Mouse (Mus musculus) heart, embryonic 14.5 days (tissue): ENCODE data around the gene Tnip1. TPM values are rescaled to one million over a fixed set of nuclear protein-coding genes. Genes with fewer than 3 reads are reported as not detected.
A peak's percentile ranks its signal among the peaks of the same experiment; 100 is the strongest.

Experiments
- ATAC-seq: fragments of 200-750 bp; cut with Nextera tagmentation; 2 replicates; pipeline ENCODE4 v1.8.0; 2017; ENCODE audit warnings: low read depth, moderate TSS enrichment; ENCODE audit not compliant: insufficient number of reproducible peaks, insufficient read depth, low FRiP score
- H3K27ac ChIP-seq, 2 experiments: fragments of 200-500 bp in 1 of 2; fragments of 300-500 bp in 1 of 2; sonication (generic) in 1 of 2; replicated peaks in 1 of 2; 2 replicates each; pipeline ENCODE4 v1.5.1; 2012 to 2014; ENCODE audit warnings: low read depth in 2 of 2, low read length in 2 of 2, control low read depth in 1 of 2, mild to moderate bottlenecking in 1 of 2, mixed read lengths in 1 of 2; ENCODE audit not compliant: control insufficient read depth in 1 of 2, insufficient read depth in 1 of 2
- H3K27me3 ChIP-seq: fragments of 300-500 bp; sonication (generic); 2 replicates; pipeline ENCODE4 v1.6.1; 2014; ENCODE audit warnings: mild to moderate bottlenecking, low read length, control low read depth; ENCODE audit not compliant: control insufficient read depth, insufficient read depth
- H3K36me3 ChIP-seq: fragments of 300-500 bp; sonication (generic); 2 replicates; pipeline ENCODE4 v1.6.1; 2014; ENCODE audit warnings: mild to moderate bottlenecking, control low read depth, low read length, mixed read lengths; ENCODE audit not compliant: control insufficient read depth, insufficient read depth
- H3K4me1 ChIP-seq, 2 experiments: fragments of 200-500 bp in 1 of 2; fragments of 300-500 bp in 1 of 2; sonication (generic) in 1 of 2; 2 replicates each; pipeline ENCODE4 v1.6.1; 2012 to 2014; ENCODE audit warnings: low read length in 2 of 2, control low read depth in 1 of 2, mixed read lengths in 1 of 2; ENCODE audit not compliant: control insufficient read depth in 2 of 2, insufficient read depth in 2 of 2
- H3K4me2 ChIP-seq: fragments of 300-500 bp; sonication (generic); 2 replicates; pipeline ENCODE4 v1.6.1; 2014; ENCODE audit warnings: mild to moderate bottlenecking, low read length
- H3K4me3 ChIP-seq, 2 experiments: fragments of 200-500 bp in 1 of 2; fragments of 300-500 bp in 1 of 2; sonication (generic) in 1 of 2; 2 replicates each; pipeline ENCODE4 v1.5.1; 2012 to 2014; ENCODE audit warnings: low read length in 2 of 2, mild to moderate bottlenecking in 2 of 2, control low read depth in 1 of 2, low read depth in 1 of 2, moderate library complexity in 1 of 2; ENCODE audit not compliant: control insufficient read depth in 1 of 2, insufficient read depth in 1 of 2
- H3K9ac ChIP-seq: fragments of 300-500 bp; sonication (generic); 2 replicates; pipeline ENCODE4 v1.6.1; 2014; ENCODE audit warnings: mild to moderate bottlenecking, low read length
- H3K9me3 ChIP-seq: fragments of 300-500 bp; sonication (generic); 2 replicates; pipeline ENCODE4 v1.6.1; 2016; ENCODE audit warnings: low read length, control low read depth; ENCODE audit not compliant: control insufficient read depth
- WGBS: fragments of 180-500 bp; shearing (Covaris S2); extraction: QIAGEN DNeasy Blood & Tissue Kit; methylation state at CpG from one replicate; pipeline ENCODE4 v1.1.7; 2014; 5-methylcytosine and 5-hydroxymethylcytosine counted together
- polyA plus RNA-seq: library from polyadenylated mRNA; unstranded; fragments of >200 nt; fragmentation: Nextera tagmentation; extraction: Ambion mirVana; gene quantifications from 2 replicates; pipeline ENCODE4 v1.2.1, GENCODE M21; 2014

The Tnip1 gene
- polyA plus RNA-seq, 1 experiment from 2014 or later = 19.3 TPM

DNA sequence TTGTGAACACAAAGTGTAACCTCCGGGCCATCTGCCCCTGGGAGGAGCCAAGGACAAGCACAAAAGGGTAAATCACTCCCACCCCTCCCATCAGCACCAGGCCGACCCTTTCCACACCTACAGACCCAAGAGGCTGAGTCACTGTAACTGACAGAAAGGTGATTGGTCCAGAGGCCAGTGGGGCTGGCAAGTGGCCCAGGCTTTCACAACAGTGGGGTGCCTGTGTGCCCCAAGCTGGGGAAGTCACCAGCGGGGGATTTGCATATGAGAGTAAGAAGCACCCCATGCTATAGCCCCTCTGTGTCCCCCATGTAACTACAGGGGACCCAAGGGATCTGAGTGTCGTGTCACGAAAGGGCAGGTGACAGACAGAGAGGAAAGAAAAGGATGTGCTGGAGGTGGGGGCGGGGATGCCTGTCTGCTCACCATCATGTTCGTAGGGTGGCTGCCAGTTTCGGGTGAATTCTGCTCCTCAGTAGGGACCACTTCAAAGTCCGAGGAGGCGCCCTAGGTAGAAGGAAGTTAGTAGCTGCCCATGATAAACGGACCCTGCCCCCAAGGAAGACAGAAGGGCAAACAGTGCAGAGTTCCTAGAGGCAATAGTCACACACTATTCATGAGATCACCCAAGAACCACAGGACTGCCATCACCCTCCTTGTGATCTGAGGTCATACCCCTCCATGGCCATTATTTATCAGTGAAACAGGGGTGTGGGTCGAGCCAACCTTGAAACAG is 26.5 kb downstream of the Tnip1 start:
- H3K4me2 ChIP-seq = 0 out of 2 replicates have a peak overlapping the region, but pooled peaks have one; percentile 18
- ATAC-seq = peak; percentile 34; the same call in 1 of the 2 replicates
- H3K36me3 ChIP-seq = peaks cover 59% of the 10 kb centered on the region
- H3K27ac ChIP-seq = no peak overlapping the region
- WGBS = 24% methylated on average over 12 of the region's 12 CpGs
- H3K4me3 ChIP-seq = no peak overlapping the region
- no peaks in the 10 kb centered on the region for H3K27me3 ChIP-seq
- no peaks in the 10 kb centered on the region for H3K9me3 ChIP-seq
- peaks cover 18 to 27% of the 10 kb centered on the region in 2 experiments for H3K4me1 ChIP-seq
- no peak overlapping the region; the same call in 1 of the 2 replicates for H3K9ac ChIP-seq

DNA sequence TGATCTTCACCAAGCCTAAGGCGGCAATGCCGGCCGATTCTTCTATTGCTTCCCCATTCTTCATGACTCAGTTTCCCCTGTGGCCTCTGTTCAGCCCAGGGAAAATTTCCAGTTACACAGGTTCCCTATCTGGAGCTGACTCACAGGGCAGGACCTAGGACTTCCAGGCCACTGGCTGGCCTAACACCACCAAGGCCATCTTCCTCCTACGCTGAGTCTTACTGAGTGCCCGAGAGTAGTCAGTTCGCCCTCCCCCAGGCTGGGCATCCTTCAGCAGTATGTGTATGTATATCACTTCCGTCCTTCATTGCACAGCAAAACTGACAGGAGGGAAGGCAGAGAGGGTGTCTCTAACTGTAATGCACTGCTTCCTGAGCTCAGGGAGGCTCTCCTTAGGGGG is 28.5 kb downstream of the Tnip1 start:
- H3K27ac ChIP-seq = no peak overlapping the region
- WGBS = 92% methylated on average over 7 of the region's 7 CpGs
- H3K9ac ChIP-seq = no peak overlapping the region
- no peak overlapping the region for H3K4me3 ChIP-seq
- no peaks in the 10 kb centered on the region for H3K9me3 ChIP-seq
- H3K4me1 ChIP-seq = peaks cover 18% of the 10 kb centered on the region in 2 experiments
- H3K4me2 ChIP-seq = no peak overlapping the region
- no peak for ATAC-seq
- no peaks in the 10 kb centered on the region for H3K27me3 ChIP-seq
- peaks cover 74% of the 10 kb centered on the region for H3K36me3 ChIP-seq

DNA sequence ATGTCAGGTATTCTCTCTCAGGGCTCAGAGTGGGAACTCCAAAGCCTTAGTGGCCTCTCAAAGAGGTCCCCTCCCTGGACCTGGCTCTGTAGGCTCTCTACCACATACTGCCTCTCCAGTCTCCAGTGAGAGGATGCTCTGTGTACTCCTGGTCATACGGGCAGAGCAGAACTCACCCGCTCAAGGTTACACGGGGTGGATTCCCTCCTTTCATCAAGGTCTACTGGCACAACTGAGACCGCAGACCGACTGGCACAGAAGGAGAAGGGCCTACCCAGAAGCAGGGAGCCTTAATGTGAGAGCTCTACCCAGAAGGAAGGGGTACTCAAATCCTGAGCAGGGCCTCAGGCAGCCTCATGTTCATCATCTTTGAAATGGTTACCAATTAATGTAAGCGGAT is 30.2 kb downstream of the Tnip1 start:
- 89% methylated on average over 6 of the region's 6 CpGs for WGBS
- no peak for ATAC-seq
- peaks cover 18 to 20% of the 10 kb centered on the region in 2 experiments for H3K4me1 ChIP-seq
- no peaks in the 10 kb centered on the region for H3K9me3 ChIP-seq
- H3K4me3 ChIP-seq = no peak overlapping the region
- H3K27me3 ChIP-seq = no peaks in the 10 kb centered on the region
- H3K27ac ChIP-seq = no peak overlapping the region
- H3K4me2 ChIP-seq = no peak overlapping the region
- peaks cover 74% of the 10 kb centered on the region for H3K36me3 ChIP-seq
- no peak overlapping the region for H3K9ac ChIP-seq

DNA sequence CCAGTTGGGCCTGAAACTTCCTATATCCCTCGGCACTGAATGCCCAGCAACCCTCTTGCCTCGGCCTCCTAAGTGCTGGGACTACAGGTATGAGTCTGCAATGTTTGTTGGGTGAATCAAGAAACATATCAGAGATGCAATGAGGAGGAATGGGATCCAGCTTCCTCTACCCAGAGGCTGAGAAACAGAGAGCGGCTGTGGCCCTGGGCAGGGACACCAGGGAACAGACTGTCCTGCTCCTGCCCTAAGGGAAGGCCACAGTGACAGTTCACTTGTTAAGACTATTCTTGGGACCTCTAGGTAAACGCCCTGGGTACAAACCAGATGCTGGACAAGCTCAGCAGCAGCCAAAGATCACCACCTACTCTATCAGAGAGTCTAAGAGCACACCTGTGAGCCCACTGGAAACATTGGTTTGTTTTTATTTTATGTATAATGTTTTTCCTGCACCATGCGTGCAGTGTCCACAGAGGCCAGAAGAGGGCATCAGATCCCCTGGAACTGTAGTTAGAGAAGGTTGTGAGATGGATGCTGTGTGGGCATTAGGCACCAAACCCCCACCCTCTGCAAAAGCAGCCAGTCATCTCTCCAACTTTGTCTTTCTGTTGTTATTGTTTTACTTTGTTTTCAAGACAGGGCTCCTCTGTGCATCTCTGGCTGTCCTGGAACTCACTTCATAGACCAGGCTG is 31.2 kb downstream of the Tnip1 start:
- Histone ChIP-seq H3K4me2 (no peak overlapping the region), H3K9me3 (no peaks in the 10 kb centered on the region), H3K9ac (no peak overlapping the region), H3K27me3 (no peaks in the 10 kb centered on the region), H3K27ac (no peak overlapping the region), H3K36me3 (peaks cover 78% of the 10 kb centered on the region), H3K4me1 (peaks cover 19 to 21% of the 10 kb centered on the region in 2 experiments), H3K4me3 (no peak overlapping the region)
- ATAC-seq = no peak
- WGBS = 57% methylated on average over 5 of the region's 5 CpGs

DNA sequence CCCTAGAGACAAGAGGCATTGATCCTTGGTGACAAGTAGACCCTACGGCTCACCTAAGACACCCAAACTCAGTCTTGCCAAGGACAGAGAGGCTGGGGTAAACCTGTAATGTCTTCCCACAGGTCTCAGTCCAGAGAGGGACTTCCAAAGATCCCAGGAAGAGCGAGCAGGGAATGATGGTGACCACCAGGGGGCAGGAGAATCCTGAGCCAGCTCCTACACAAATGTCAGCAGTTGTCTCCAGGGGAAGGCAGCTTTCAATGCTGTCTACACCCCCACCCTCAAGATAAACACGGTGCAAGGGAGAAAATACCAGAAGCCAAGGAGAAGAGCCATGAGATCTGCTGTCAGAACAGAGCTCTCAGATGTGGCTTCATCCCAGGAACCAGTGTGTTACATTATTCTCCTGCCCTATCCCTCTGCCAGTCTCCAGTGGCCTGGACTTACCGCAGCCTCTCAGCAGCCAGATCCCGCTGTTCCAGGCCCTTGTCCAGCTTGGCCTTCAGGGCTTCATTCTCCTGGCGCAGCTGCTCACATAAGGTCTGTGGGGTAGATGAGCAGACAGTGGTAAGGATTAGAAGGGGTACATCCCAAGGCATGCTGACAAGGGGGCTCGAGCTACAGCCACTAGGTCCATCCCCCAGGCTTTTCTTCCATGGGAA is 32.3 kb downstream of the Tnip1 start:
- no peak for ATAC-seq
- peaks cover 9 to 11% of the 10 kb centered on the region in 2 experiments for H3K4me1 ChIP-seq
- H3K27ac ChIP-seq = no peak overlapping the region
- no peak overlapping the region for H3K4me2 ChIP-seq
- H3K27me3 ChIP-seq = no peaks in the 10 kb centered on the region
- H3K4me3 ChIP-seq = no peak overlapping the region
- H3K9ac ChIP-seq = no peak overlapping the region
- H3K36me3 ChIP-seq = peaks cover 87% of the 10 kb centered on the region
- H3K9me3 ChIP-seq = no peaks in the 10 kb centered on the region
- WGBS = 51% methylated on average over 7 of the region's 7 CpGs

DNA sequence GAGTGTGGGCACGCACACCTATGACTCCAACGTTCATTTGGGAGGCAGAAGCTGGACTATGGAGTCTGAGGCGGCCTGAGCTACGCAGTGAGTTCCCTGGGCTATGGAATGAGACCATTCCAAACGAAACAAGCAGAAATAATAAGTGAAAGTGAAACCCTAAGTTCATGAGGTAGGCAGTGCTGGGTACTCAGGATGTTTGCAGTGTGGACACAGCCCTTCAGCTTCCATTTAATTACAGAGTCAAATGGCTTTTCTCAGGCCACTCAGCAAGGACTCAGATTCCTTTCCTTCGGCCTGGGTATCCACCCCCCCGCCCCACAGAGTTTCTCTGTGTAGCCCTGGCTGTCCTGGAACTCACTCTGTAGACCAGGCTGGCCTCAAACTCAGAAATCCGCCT is 33.0 kb downstream of the Tnip1 start:
- H3K9me3 ChIP-seq = no peaks in the 10 kb centered on the region
- no peak for ATAC-seq
- H3K9ac ChIP-seq = no peak overlapping the region
- no peak overlapping the region for H3K4me2 ChIP-seq
- WGBS = 78% methylated on average over 8 of the region's 8 CpGs
- peaks cover 7 to 8% of the 10 kb centered on the region in 2 experiments for H3K4me1 ChIP-seq
- no peaks in the 10 kb centered on the region for H3K27me3 ChIP-seq
- no peak overlapping the region for H3K4me3 ChIP-seq
- H3K36me3 ChIP-seq = peaks cover 92% of the 10 kb centered on the region
- H3K27ac ChIP-seq = no peak overlapping the region

DNA sequence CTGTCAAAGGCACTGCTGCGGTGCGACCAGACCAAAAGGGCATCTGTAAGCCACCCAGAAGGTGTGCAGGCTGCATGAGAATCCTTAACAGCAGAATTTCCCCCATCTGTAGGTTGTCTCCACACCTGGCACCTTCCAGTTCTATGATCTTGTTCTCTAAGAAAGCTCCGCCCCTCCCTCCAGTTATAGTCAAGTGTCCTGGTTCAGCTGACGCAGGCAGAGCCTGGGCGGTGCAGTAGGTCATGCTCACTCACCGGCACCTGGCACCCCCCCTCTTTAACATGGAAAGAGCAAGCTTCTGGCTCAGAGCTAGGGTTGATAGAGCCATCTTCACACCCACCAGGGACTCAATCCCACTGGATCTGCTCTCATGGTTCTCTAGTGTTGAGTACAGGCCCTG is 33.4 kb downstream of the Tnip1 start:
- peaks cover 95% of the 10 kb centered on the region for H3K36me3 ChIP-seq
- WGBS = 70% methylated on average over 6 of the region's 6 CpGs

More for the DNA sequence above, 33.4 kb downstream of the Tnip1 start:
- H3K4me1 ChIP-seq = peaks cover 7 to 8% of the 10 kb centered on the region in 2 experiments
- H3K27ac ChIP-seq = no peak overlapping the region
- no peak for ATAC-seq
- H3K4me3 ChIP-seq = no peak overlapping the region
- H3K4me2 ChIP-seq = no peak overlapping the region
- no peaks in the 10 kb centered on the region for H3K9me3 ChIP-seq
- no peaks in the 10 kb centered on the region for H3K27me3 ChIP-seq
- no peak overlapping the region for H3K9ac ChIP-seq
